In genomic region chr19:38601127-38601526, GRCm38 (mm10) we compare ENCODE assay signal across 15 mouse cellular contexts.
"Had no signal": no experiment of that assay in that cellular context is flagged by ENCODE, and none has a peak within 500 bp of the region (broad histone marks: within the 10 kb centered on the region; RNA-seq: fewer than 3 reads in every experiment).

No protein-coding gene starts in this region.

- H3K27me3 ChIP-seq: liver, embryonic 13.5 days; lung, embryonic 15.5 days; megakaryocyte, embryonic 14.5 days; midbrain, embryonic 15.5 days; neural tube, embryonic 13.5 days had no signal

- ATAC-seq: liver, postnatal 0 days; midbrain, embryonic 15.5 days had no signal

- DNase-seq: kidney, adult 8-10 months; kidney, postnatal 25 days; liver, embryonic 13.5 days; liver, postnatal 0 days; lung, postnatal 14 days; retina, postnatal 1 day; thymus, postnatal 36 days had no signal

- H3K36me3 ChIP-seq: limb, embryonic 10.5 days; liver, embryonic 13.5 days; lung, embryonic 15.5 days; midbrain, embryonic 15.5 days; neural tube, embryonic 13.5 days had no signal

- H3K9ac ChIP-seq: liver, embryonic 13.5 days; liver, postnatal 0 days; lung, embryonic 15.5 days; midbrain, embryonic 15.5 days; neural tube, embryonic 13.5 days had no signal

- H3K4me1 ChIP-seq: liver, embryonic 13.5 days; lung, embryonic 15.5 days; megakaryocyte, embryonic 14.5 days had no signal

- H3K4me3 ChIP-seq: layer of hippocampus, adult 2 months; limb, embryonic 10.5 days; liver, embryonic 13.5 days; lung, embryonic 15.5 days; megakaryocyte, embryonic 14.5 days; midbrain, embryonic 15.5 days; neural tube, embryonic 13.5 days had no signal

- H3K4me2 ChIP-seq: liver, embryonic 13.5 days; lung, embryonic 15.5 days; midbrain, embryonic 11.5 days; midbrain, embryonic 15.5 days; neural tube, embryonic 13.5 days had no signal

- H3K9me3 ChIP-seq: limb, embryonic 10.5 days; liver, embryonic 13.5 days; lung, embryonic 15.5 days; midbrain, embryonic 15.5 days; neural tube, embryonic 13.5 days had no signal

- H3K27ac ChIP-seq: layer of hippocampus, adult 2 months; limb, embryonic 10.5 days; liver, embryonic 13.5 days; lung, embryonic 15.5 days; macrophage; midbrain, embryonic 15.5 days; neural tube, embryonic 13.5 days had no signal
